Mouse (Mus musculus) stomach, postnatal 0 days (tissue): ENCODE results near the gene Laptm4a.

Experiments used
- CTCF ChIP-seq: IDR thresholded peaks from 2 replicates; pipeline ENCODE4 v1.5.1; 2016; ENCODE audit warnings: antibody characterized with exemption, low read depth, mild to moderate bottlenecking, moderate library complexity
- EP300 ChIP-seq: optimal IDR thresholded peaks from 2 replicates; pipeline ENCODE3; 2016; ENCODE audit warnings: antibody characterized with exemption

DNA sequence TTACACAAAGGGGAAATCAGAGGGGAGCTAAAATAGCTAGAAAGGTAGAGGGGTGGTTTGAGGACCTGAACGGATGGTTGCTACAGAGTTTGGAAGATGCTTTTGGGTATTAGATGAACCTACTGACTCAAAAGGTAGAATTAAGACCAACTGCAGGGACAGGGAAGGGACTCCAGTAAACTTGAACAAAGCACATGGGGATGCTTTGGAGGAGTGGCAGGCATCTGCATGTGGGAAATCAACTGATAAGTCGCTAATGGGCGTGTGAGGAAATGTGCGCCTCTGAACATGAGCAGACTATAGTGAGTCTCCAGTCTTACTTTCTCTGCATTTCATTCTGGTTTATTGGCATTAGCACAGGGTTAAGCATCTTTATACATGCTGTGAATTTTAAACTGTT, 9.6 kb downstream of the Laptm4a start:
- TF ChIP-seq CTCF = no peak
- TF ChIP-seq EP300 = no peak
